Mouse (Mus musculus): ENCODE data around the gene Gpr65. TPM values are rescaled to one million over a fixed set of nuclear protein-coding genes. Genes with fewer than 3 reads are reported as not detected.

Gpr65 gene
- polyA plus RNA-seq (2017; shearing (Covaris generic)): 10 to 100 TPM; 33.8 to 44.5 TPM

DNA sequence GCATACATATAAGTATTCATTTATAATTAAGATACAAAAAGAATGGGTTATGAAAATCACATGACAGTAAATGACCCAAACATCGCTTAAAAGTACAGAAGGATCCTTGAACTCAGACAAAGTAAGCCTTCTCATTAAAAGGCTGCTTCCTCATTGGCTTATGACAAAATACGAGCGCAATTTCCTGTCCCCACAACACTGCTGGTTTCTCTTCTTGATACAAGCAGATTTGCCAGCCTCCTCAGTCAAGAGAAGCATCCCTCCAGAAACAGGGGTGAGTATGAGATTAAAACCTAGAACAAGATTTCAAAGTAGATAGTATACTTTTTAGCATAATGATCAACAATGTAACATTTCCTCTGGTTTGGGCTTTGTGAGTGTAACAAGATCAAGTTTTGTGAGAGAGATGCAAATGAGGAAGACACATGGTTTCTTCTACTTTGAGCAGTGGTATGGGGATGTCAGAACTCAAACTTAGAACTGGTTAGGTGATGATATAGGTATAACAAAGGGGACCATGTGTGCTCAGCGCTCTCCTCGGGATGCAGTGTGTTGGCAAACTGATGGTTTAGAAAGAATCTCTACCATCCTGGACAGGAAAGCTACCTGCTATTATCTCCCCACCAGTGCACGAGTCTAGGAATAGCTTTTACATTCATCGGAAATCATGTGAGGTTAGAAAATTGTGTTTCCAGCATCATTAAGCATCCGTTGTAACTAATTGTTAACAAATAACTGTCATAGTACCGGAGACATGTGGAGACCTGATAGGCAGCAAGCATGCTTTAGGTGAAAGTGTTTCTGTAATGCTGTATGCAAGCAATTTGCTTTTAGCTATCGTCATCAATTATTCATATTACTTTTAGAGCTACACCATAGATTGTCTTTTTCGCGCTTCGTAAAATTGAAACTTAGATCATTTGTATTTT is at the start of gene Gpr65:
Gene Gpr65 (plus strand): TSS at position 195 of the 929 bp plus-strand sequence.

DNA sequence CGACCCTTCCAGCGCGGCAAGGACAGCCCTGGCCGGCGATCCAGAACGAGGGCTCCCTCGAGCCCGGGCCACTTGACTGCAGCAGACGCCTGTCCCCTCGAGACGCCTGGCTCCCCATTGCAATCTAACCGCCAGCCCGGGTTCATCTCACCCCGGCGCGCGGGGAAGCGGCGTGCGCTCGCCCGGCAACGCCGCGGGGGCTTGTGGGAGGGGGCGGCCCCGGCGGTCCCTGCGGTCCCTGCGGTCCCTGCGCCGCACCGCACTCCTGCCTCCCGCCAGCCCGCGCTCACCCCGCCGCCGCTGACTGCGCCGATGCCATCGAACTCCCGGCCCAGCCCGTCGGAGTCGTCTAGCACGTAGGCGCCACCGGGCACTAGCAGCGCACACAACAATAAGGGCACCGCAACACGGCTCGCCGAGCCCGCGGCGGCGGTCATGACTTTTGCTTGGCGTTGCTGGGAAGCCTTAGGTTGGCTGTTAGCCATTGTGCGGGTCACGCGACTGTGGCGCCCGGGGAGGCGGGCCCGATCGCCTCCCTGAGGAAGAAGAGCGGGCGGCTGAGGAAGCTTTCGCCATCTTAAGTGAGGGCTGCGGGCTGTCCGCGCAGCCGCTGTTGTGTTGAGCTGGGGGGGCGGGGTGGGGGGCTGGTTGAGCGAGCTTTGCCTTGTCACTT is 9.5 kb upstream of the Gpr65 start, which contains the start of gene Galc:
Gene Galc (minus strand): TSS at position 615 of the 673 bp plus-strand sequence.

Other genes with a start within 250 kb of the Gpr65 start
- gene Galc, start 9.2 kb upstream of the Gpr65 start, polyA plus RNA-seq (2017; shearing (Covaris generic)): 1 to 10 TPM; 2.4 to 3.9 TPM

All from activated CD4-positive, CD25-positive, alpha-beta regulatory T cell (primary cell).